ENCODE assay signal across 17 mouse cellular contexts in genomic region chrX:128046162-128046561, GRCm38 (mm10).
"Had no signal": no experiment of that assay in that cellular context is flagged by ENCODE, and none has a peak within 500 bp of the region (broad histone marks: within the 10 kb centered on the region; RNA-seq: fewer than 3 reads in every experiment).

No protein-coding gene starts in this region.

- H3K9me3 ChIP-seq: neural tube, embryonic 12.5 days; neural tube, embryonic 13.5 days; neural tube, embryonic 15.5 days; stomach, embryonic 15.5 days had no signal

- H3K4me1 ChIP-seq: neural tube, embryonic 12.5 days; neural tube, embryonic 13.5 days; neural tube, embryonic 15.5 days; stomach, embryonic 15.5 days had no signal

- H3K4me3 ChIP-seq: neural tube, embryonic 12.5 days; neural tube, embryonic 13.5 days; neural tube, embryonic 15.5 days; stomach, embryonic 15.5 days had no signal

- H3K9ac ChIP-seq: neural tube, embryonic 12.5 days; neural tube, embryonic 13.5 days; neural tube, embryonic 15.5 days; stomach, embryonic 15.5 days had no signal

- DNase-seq: retina, postnatal 1 day; right cerebral cortex, adult 18-20 months; right cerebral cortex, postnatal 14 days; right cerebral cortex, postnatal 25 days; right cerebral cortex, postnatal 4 days; spleen, adult 18-20 months; thymus, adult 18-20 months; thymus, adult 2 months; thymus, postnatal 14 days; thymus, postnatal 25 days; thymus, postnatal 36 days; thymus, postnatal 4 days had no signal

- H3K36me3 ChIP-seq: neural tube, embryonic 12.5 days; neural tube, embryonic 13.5 days; neural tube, embryonic 15.5 days; stomach, embryonic 15.5 days had no signal

- H3K27ac ChIP-seq: neural tube, embryonic 12.5 days; neural tube, embryonic 13.5 days; neural tube, embryonic 15.5 days; stomach, embryonic 15.5 days; stomach, postnatal 0 days had no signal

- H3K27me3 ChIP-seq: neural tube, embryonic 12.5 days; neural tube, embryonic 13.5 days; neural tube, embryonic 15.5 days; stomach, embryonic 15.5 days had no signal
